ENCODE assay signal across 11 mouse cellular contexts in genomic region chr5:63949195-63949594, GRCm38 (mm10). TPM values are rescaled to one million over a fixed set of nuclear protein-coding genes. Genes with fewer than 3 reads are reported as not detected.
DNase-seq lines count a peak whose midpoint lies in the region; ATAC-seq lines count a peak whose summit lies in the region.
"Had no signal": no experiment of that assay in that cellular context is flagged by ENCODE, and none has a peak within 500 bp of the region (broad histone marks: within the 10 kb centered on the region; RNA-seq: fewer than 3 reads in every experiment).

No protein-coding gene starts in this region.

- peaks cover 43% of the 10 kb centered on the region for H3K4me1 ChIP-seq in hindbrain, embryonic 10.5 days (replicated peaks)
- H3K4me1 ChIP-seq in hindbrain, embryonic 11.5 days (replicated peaks; ENCODE audit: control insufficient read depth, insufficient read depth, low read length): no peaks in the 10 kb centered on the region

- H3K9ac ChIP-seq in hindbrain, embryonic 11.5 days (ENCODE audit: low read depth, low read length): no peak overlapping the region
- H3K9ac ChIP-seq: limb, embryonic 12.5 days had no signal

- H3K27ac ChIP-seq in hindbrain, embryonic 10.5 days: no peak overlapping the region
- no peak overlapping the region for H3K27ac ChIP-seq in hindbrain, embryonic 11.5 days (ENCODE audit: low read depth, low read length)
- H3K27ac ChIP-seq: limb, embryonic 12.5 days had no signal

- no peak overlapping the region for H3K4me3 ChIP-seq in hindbrain, embryonic 10.5 days
- no peak overlapping the region for H3K4me3 ChIP-seq in hindbrain, embryonic 11.5 days (ENCODE audit: low read depth, low read length)
- H3K4me3 ChIP-seq: limb, embryonic 12.5 days had no signal

- 22% methylated on average over 3 of the region's 3 CpGs for WGBS in hindbrain, embryonic 10.5 days
- WGBS in hindbrain, embryonic 11.5 days: 41% methylated on average over 3 of the region's 3 CpGs

- H3K4me2 ChIP-seq in hindbrain, embryonic 11.5 days (replicated peaks; ENCODE audit: low read depth, low read length): no peak overlapping the region
- H3K4me2 ChIP-seq: heart, embryonic 11.5 days; limb, embryonic 12.5 days had no signal

- no peak for ATAC-seq in hindbrain, embryonic 11.5 days (ENCODE audit: low FRiP score)
- ATAC-seq: forebrain, embryonic 16.5 days had no signal

- no peaks in the 10 kb centered on the region for H3K36me3 ChIP-seq in hindbrain, embryonic 10.5 days
- H3K36me3 ChIP-seq in hindbrain, embryonic 11.5 days (ENCODE audit: control insufficient read depth, insufficient read depth, low read length): no peaks in the 10 kb centered on the region
- no peaks in the 10 kb centered on the region for H3K36me3 ChIP-seq in splenic B cell, adult 2 months (ENCODE audit: control insufficient read depth, insufficient read depth, low read length, poor library complexity, severe bottlenecking)
- H3K36me3 ChIP-seq: limb, embryonic 12.5 days had no signal

- H3K27me3 ChIP-seq in hindbrain, embryonic 10.5 days (ENCODE audit: insufficient read depth, poor library complexity, severe bottlenecking): no peaks in the 10 kb centered on the region
- no peaks in the 10 kb centered on the region for H3K27me3 ChIP-seq in hindbrain, embryonic 11.5 days (ENCODE audit: control insufficient read depth, insufficient read depth, low read length)
- no peaks in the 10 kb centered on the region for H3K27me3 ChIP-seq in splenic B cell, adult 2 months (ENCODE audit: control insufficient read depth, insufficient read depth, low read length, poor library complexity, severe bottlenecking)
- H3K27me3 ChIP-seq: limb, embryonic 12.5 days had no signal

- H3K9me3 ChIP-seq in hindbrain, embryonic 10.5 days: no peaks in the 10 kb centered on the region
- H3K9me3 ChIP-seq in hindbrain, embryonic 11.5 days (ENCODE audit: control insufficient read depth, low read length): no peaks in the 10 kb centered on the region
- H3K9me3 ChIP-seq: limb, embryonic 12.5 days had no signal

- DNase-seq in hindbrain, embryonic 10.5 days (ENCODE audit: low spot score): peak; percentile 30
- no peak for DNase-seq in hindbrain, embryonic 11.5 days (ENCODE audit: low spot score)
- DNase-seq in embryo, embryonic 10.5 days (ENCODE audit: low spot score): peak; percentile 53
- peak; percentile 81 for DNase-seq in kidney, postnatal 14 days
- DNase-seq in splenic B cell, adult 2 months (ENCODE audit: low read depth, low spot score): peak; percentile 58
- no peak for DNase-seq in ovary, postnatal 36 days (ENCODE audit: low spot score)
- no peak for DNase-seq in spleen, postnatal 4 days (ENCODE audit: low spot score in 2 of 2)
- DNase-seq in cerebellum, adult 9-11 months: no peak

RNA-seq across cellular contexts. Expression of gene Rell1, which starts 19.5 kb away (rescaled TPM):
- 11.5 and 15.1 TPM in 2 replicates for polyA plus RNA-seq in hindbrain, embryonic 10.5 days (2016; fragmentation: Nextera tagmentation; extraction: Ambion mirVana)
- polyA plus RNA-seq in hindbrain, embryonic 11.5 days (2014; fragmentation: Nextera tagmentation; extraction: Ambion mirVana): 10.2 and 10.8 TPM in 2 replicates

Comparison
In these comparisons a context has a peak if more than half of its experiments do, and no peak if none do; other contexts are left out.
1. DNase-seq: peak in hindbrain, embryonic 10.5 days (single experiment), embryo, embryonic 10.5 days (single experiment), kidney, postnatal 14 days (single experiment) and splenic B cell, adult 2 months (single experiment); none in hindbrain, embryonic 11.5 days (single experiment), ovary, postnatal 36 days (single experiment), spleen, postnatal 4 days (0 of 2) and cerebellum, adult 9-11 months (single experiment).